Mouse (Mus musculus) brain, embryonic 14.5 days (tissue): ENCODE data around the gene Ttc24.

Experiments used
- CTCF ChIP-seq: fragments of 200-500 bp; IDR thresholded peaks from 2 replicates; pipeline ENCODE4 v1.5.1; 2012; ENCODE audit warnings: inconsistent platforms, mild to moderate bottlenecking, moderate library complexity, borderline replicate concordance; ENCODE audit not compliant: insufficient read depth, insufficient read length; ENCODE audit errors: extremely low read depth
- POLR2A ChIP-seq: fragments of 200-500 bp; IDR thresholded peaks from 2 replicates; pipeline ENCODE4 v1.6.1; 2012; ENCODE audit warnings: mild to moderate bottlenecking, inconsistent platforms, borderline replicate concordance; ENCODE audit not compliant: poor library complexity, insufficient read depth, insufficient read length, severe bottlenecking; ENCODE audit errors: extremely low read depth

GRCm38 (mm10) chr3:88094126-88094525 lies 16.0 kb upstream of the Ttc24 start:
- TF ChIP-seq CTCF (no peak), POLR2A (no peak)
